Mouse (Mus musculus): ENCODE results near the gene Kcnd2.
"Not testable (repeated sequence)": the region's sequence is repeated elsewhere in the genome, so short reads cannot be mapped to it uniquely, and the experiment has no call there.

Kcnd2 gene

GRCm38 (mm10) chr6:21215491-21216191 lies at the start of gene Kcnd2:
Gene Kcnd2, plus strand, starts transcription at chr6:21215503.
- in situ Hi-C loops (cut with MboI; ENCODE audit: low pct_unique_long_range_greater_than_20kb in 1 of 2, low sequenced_read_pairs in 2 of 2, unreplicated experiment in 1 of 2), result no loop called here

- in situ Hi-C loops (cut with MboI; ENCODE audit: low pct_unique_long_range_greater_than_20kb in 1 of 2, low sequenced_read_pairs in 2 of 2, unreplicated experiment in 1 of 2), result no loop called here
Observed at GRCm38 (mm10) chr6:21166611-21167010, 48.7 kb upstream of the Kcnd2 start.

DNA sequence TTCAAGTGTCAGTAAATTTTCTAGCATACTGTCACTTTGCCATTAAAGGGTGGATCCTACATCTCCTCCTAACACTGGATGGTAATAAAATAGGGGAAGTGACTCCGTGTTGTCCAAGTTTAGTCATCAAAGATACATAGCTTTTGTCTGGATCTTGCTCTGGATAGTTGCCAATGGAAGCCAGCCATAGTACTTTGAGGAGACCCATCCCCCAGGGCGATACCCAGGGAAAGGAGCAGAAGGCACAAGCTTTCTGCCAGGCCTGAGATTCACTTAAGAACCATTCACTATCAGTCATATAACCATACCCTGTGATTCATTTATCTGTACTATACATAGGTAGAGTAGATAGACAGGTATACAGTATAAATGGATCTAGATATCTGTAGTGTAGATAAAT lies 20.0 kb upstream of the Kcnd2 start:
- in situ Hi-C loops (cut with MboI; ENCODE audit: low pct_unique_long_range_greater_than_20kb in 1 of 2, low sequenced_read_pairs in 2 of 2, unreplicated experiment in 1 of 2), result no loop called here

DNA sequence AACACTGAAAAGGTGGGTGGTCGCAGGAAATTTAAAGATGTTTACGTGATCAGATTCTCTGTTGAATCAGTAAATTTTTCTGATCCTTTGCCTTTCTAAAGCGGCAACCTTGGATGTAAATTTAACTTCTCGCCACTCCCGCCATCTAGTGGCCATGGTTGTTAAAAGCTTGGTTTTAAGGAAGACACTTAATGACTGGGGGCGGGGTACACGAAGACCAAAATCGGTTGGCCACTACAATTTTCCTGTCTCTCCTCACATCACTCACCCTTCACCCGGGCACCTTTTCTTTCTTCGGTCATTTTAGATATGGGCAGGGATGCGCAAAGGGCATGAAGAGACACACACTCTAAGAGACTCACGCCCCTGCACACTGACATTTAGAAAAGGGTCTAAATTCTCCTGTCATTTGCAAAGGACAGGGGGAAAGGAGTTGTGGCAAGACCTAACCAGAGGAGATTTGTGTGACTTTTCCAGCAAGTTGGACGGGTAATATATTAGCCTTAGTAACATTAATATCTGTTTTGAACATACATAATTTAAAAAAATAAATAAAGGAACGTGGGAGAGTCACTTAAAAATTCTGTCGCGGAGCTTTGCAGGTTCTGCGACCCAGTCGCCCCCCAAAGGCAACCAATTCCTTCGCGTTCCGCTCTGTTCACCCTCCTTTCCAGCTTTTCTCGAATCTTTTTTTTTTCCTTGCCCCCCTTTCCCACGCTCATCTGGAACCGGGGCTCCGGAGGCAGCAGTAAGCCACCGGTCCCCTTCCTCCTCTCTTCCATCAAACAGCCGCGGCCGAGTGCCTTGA lies 1.2 kb upstream of the Kcnd2 start:
- in situ Hi-C loops (cut with MboI; ENCODE audit: low pct_unique_long_range_greater_than_20kb in 1 of 2, low sequenced_read_pairs in 2 of 2, unreplicated experiment in 1 of 2), result no loop called here

DNA sequence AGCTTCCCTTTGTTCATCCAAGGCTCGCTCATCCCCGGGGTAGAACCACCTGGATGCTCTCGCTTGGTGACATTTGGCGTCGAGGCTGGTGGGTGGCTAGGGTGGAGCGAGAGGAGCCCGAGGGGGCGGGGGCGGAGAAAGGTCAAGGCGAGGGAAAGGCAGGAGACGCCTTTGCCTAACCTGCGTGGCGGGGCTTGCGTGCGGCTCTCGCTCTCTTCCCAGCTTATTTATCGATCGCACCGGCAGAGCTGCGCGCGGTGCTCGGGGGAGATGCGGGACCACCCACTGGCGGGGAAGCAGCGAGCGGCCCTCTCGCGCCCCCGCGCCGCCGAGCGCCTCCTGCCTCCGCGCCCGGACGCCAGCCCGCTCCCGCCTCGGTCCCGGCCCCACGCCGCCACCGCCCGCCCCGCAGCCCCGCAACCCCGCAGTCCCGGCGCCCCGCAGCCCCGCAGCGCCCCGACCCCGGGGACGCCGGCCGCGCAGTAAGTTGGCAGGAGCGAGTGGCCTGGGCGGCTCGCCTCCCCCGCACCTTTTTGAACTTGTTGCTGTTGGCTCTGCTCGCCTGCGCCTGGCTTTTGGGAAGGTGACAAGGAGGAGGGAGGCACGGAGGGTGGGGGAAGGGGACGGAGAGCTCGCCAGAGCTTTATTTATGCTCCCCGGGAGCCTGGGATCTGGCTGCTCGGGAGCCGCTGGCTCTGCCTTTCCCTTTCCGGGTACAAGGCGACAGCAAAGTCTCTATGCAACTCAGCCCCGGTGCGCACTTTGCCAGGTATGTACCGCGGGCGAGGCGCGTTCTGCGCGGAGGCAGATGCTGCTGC lies 421 bp upstream of the Kcnd2 start:
- in situ Hi-C loops (cut with MboI; ENCODE audit: low pct_unique_long_range_greater_than_20kb in 1 of 2, low sequenced_read_pairs in 2 of 2, unreplicated experiment in 1 of 2), result no loop called here

GRCm38 (mm10) chr6:21216206-21217020 lies 1.1 kb downstream of the Kcnd2 start:
- in situ Hi-C loops (cut with MboI; ENCODE audit: low pct_unique_long_range_greater_than_20kb in 1 of 2, low sequenced_read_pairs in 2 of 2, unreplicated experiment in 1 of 2), result no loop called here

GRCm38 (mm10) chr6:21217156-21217555 lies 1.9 kb downstream of the Kcnd2 start:
- in situ Hi-C loops (cut with MboI; ENCODE audit: low pct_unique_long_range_greater_than_20kb in 1 of 2, low sequenced_read_pairs in 2 of 2, unreplicated experiment in 1 of 2), result no loop called here

DNA sequence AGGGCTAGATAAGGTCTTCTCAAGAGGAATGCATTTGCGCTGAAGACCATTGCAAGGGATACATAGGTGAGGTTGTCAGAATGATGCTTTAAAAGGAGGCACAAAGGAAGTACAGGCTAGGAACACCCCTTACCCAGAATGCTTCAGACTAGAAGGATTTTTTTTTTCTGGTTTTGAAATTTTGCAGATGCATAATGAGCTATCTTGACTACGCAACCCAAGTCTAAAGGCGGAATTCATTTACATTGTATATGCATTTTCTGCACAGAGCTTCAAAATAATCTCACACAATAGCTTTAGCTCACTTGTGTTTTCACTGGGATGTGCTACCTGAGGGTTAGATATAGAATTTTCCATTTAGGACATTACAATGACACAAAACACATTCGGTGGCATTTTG lies 10.8 kb downstream of the Kcnd2 start:
- in situ Hi-C loops (cut with MboI; ENCODE audit: low pct_unique_long_range_greater_than_20kb in 1 of 2, low sequenced_read_pairs in 2 of 2, unreplicated experiment in 1 of 2), result no loop called here

GRCm38 (mm10) chr6:21259031-21259430 lies 43.7 kb downstream of the Kcnd2 start:
- in situ Hi-C loops (cut with MboI; ENCODE audit: low pct_unique_long_range_greater_than_20kb in 1 of 2, low sequenced_read_pairs in 2 of 2, unreplicated experiment in 1 of 2), result no loop called here

DNA sequence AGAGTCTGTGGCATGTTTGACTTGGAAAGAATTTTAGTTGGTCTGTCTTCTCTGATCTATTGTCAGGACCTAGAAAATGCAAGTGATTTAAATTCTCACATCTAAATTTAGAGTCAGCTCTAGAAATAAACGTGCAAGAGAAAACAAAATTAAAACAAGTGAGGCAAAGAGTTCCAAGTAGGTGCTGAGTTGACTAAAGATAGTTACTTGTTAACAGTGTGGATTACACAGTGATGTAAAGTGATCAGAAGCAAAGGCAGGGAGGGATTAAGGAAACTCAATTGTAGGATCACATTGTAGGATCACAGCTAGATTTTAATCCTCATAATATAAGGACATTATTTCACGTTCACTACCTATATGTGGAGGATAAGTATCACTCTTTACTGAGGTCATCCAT lies 52.6 kb downstream of the Kcnd2 start:
- in situ Hi-C loops (cut with MboI; ENCODE audit: low pct_unique_long_range_greater_than_20kb in 1 of 2, low sequenced_read_pairs in 2 of 2, unreplicated experiment in 1 of 2), result no loop called here

DNA sequence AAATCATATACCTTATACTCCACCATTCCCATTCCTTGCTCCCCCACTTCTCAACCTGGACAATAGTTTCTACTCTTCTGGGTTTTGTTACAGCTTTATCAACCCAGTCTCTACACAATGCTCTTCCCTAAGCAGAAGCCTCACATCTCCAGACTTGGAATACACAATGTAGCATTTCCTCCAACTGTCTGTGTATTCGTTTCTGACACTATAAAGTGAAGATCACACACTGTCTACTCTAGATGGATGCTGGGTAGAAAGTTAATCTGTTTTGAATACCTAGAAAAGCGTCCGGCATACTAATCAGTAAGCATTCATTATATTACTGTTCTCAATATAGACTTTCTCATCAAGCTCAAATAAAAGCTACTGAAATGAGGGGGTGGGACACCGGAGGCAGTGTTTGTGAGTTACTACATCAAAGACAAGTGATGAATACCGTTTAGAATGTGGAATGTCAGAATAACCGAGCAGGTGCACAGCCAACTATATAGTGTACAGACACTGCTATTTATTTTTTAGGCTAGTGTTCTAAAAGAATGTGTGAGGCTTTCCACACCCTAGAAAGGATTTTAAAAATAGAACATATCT lies 62.1 kb downstream of the Kcnd2 start:
- in situ Hi-C loops (cut with MboI; ENCODE audit: low pct_unique_long_range_greater_than_20kb in 1 of 2, low sequenced_read_pairs in 2 of 2, unreplicated experiment in 1 of 2), result no loop called here

DNA sequence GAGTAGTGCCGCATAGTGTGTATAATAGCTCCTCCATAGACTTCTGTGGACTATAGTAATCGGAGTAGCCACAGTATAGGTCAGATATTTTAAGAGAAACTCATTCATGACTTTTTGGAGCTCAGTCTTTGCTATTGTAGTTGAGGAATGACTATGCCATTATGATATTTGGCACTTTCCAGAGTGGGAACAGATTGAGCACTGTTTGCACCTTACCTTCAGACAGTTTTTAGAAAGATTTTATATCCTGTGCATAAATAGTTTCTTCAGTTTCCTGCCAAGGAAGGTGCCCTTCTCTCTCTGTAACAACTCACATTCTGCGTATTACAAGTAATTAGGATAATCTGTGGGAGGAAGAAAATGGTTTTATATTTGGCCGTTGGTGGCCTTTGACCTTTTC lies 89.6 kb downstream of the Kcnd2 start:
- in situ Hi-C loops (cut with MboI; ENCODE audit: low pct_unique_long_range_greater_than_20kb in 1 of 2, low sequenced_read_pairs in 2 of 2, unreplicated experiment in 1 of 2), result no loop called here

GRCm38 (mm10) chr6:21310159-21310558 lies 94.9 kb downstream of the Kcnd2 start:
- in situ Hi-C loops (cut with MboI; ENCODE audit: low pct_unique_long_range_greater_than_20kb in 1 of 2, low sequenced_read_pairs in 2 of 2, unreplicated experiment in 1 of 2), result no loop called here

- in situ Hi-C loops (cut with MboI; ENCODE audit: low pct_unique_long_range_greater_than_20kb in 1 of 2, low sequenced_read_pairs in 2 of 2, unreplicated experiment in 1 of 2), result no loop called here
Observed at GRCm38 (mm10) chr6:21321407-21321806, 106.1 kb downstream of the Kcnd2 start.

DNA sequence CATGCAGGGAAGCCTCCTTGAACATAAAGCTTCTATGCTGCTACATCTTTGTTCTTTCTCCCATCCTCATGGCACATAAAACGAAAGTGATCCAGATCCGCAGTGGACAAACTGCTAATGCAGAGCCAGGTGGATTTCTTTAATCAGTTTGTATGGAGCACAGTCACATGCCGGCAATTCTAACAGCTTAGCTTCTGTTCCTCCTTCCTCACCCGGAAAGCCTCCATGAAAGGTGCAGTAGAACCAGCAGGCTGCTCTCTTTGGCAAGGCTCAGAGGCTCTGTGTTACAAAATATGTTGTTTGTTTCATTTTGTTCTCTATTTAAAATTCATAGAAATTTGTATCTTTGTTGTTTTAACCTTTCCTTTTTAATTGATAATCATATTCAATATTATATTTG lies 106.9 kb downstream of the Kcnd2 start:
- in situ Hi-C loops (cut with MboI; ENCODE audit: low pct_unique_long_range_greater_than_20kb in 1 of 2, low sequenced_read_pairs in 2 of 2, unreplicated experiment in 1 of 2), result no loop called here

DNA sequence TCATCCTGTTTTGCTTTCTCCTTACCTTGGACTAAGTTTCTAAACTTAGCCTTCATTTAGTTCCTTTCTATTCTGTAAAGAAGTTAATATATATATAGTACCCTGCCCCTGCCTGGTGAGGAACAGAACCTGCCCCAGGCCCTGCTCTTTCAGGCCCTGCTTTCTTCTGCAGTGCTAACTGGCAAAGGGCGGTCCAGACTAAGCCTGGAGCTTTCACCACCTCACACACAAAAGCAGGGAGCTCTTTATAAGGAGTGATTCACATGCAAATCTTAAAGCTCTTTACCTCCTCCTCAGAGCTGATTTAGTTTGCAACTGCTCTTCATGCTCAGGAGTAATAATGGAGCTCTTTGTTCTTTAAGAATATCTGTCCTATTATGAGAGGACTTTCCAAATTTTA lies 109.9 kb downstream of the Kcnd2 start:
- in situ Hi-C loops (cut with MboI; ENCODE audit: low pct_unique_long_range_greater_than_20kb in 1 of 2, low sequenced_read_pairs in 2 of 2, unreplicated experiment in 1 of 2), result no loop called here

- in situ Hi-C loops (cut with MboI; ENCODE audit: low pct_unique_long_range_greater_than_20kb in 1 of 2, low sequenced_read_pairs in 2 of 2, unreplicated experiment in 1 of 2), result no loop called here
Observed at GRCm38 (mm10) chr6:21327081-21327737, 111.9 kb downstream of the Kcnd2 start.

DNA sequence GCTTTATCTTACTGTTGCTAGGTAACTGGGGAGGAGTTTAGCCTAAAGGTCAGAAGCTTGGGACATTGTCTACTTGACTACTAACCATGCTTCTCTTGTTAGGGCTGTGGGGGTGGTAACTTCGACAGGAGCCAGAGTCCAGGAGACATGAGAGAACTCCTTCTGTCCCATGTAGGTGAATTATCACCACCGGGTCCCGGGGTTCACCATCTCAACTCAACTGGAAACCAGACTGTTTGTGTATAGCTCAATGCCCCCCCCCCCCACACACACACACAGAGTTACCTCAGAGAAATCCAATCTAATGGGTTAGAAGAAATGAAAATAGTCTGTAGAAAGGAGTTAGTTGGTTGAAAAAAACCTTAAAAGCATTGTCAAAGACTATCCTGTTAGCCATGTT lies 170.0 kb downstream of the Kcnd2 start:
- in situ Hi-C loops (cut with MboI; ENCODE audit: low pct_unique_long_range_greater_than_20kb in 1 of 2, low sequenced_read_pairs in 2 of 2, unreplicated experiment in 1 of 2), result not testable (repeated sequence)
